Mouse (Mus musculus) liver, embryonic 14.5 days (tissue): ENCODE measurements around the gene Gm42957. TPM values are rescaled to one million over a fixed set of nuclear protein-coding genes. Genes with fewer than 3 reads are reported as not detected.

Experiments used
- ATAC-seq: fragments of 200-750 bp; cut with Nextera tagmentation; 2 replicates; pipeline ENCODE4 v1.8.0; 2017; ENCODE audit warnings: moderate number of reproducible peaks, mild to moderate bottlenecking, moderate library complexity; ENCODE audit not compliant: insufficient read depth
- DNase-seq, 3 experiments: peaks; one replicate each; pipeline ENCODE4 v3.0.0-alpha.2; 2012 to 2013; ENCODE audit warnings: low read depth in 3 of 3, low spot score in 3 of 3
- H3K27ac ChIP-seq: fragments of 300-500 bp; sonication (generic); 2 replicates; pipeline ENCODE4 v1.5.1; 2014; ENCODE audit warnings: moderate library complexity, mild to moderate bottlenecking, control low read depth, inconsistent platforms
- H3K27me3 ChIP-seq: fragments of 300-500 bp; sonication (generic); 2 replicates; pipeline ENCODE4 v1.6.1; 2014; ENCODE audit warnings: mild to moderate bottlenecking, low read length, moderate library complexity; ENCODE audit not compliant: control insufficient read depth, insufficient read depth
- H3K36me3 ChIP-seq: fragments of 300-500 bp; sonication (generic); replicated peaks from 2 replicates; pipeline ENCODE4 v1.6.1; 2014; ENCODE audit warnings: low read depth; ENCODE audit not compliant: control insufficient read depth, insufficient read depth
- H3K4me1 ChIP-seq, 2 experiments: fragments of 200-500 bp in 1 of 2; fragments of 300-500 bp in 1 of 2; sonication (generic) in 1 of 2; replicated peaks; 2 replicates each; pipeline ENCODE4 v1.6.1; 2012 to 2014; ENCODE audit warnings: antibody characterized with exemption in 1 of 2, inconsistent platforms in 1 of 2, low read length in 1 of 2; ENCODE audit not compliant: control insufficient read depth in 2 of 2, insufficient read depth in 2 of 2
- H3K4me2 ChIP-seq: fragments of 300-500 bp; sonication (generic); 2 replicates; pipeline ENCODE4 v1.6.1; 2014; ENCODE audit warnings: low read depth, mild to moderate bottlenecking, control low read depth, moderate library complexity
- H3K4me3 ChIP-seq, 2 experiments: fragments of 200-500 bp in 1 of 2; fragments of 300-500 bp in 1 of 2; sonication (generic) in 1 of 2; 2 replicates each; pipeline ENCODE4 v1.5.1; 2012 to 2014; ENCODE audit warnings: low read depth in 2 of 2, low read length in 2 of 2, mild to moderate bottlenecking in 2 of 2, control low read depth in 1 of 2, inconsistent platforms in 1 of 2, moderate library complexity in 1 of 2; ENCODE audit not compliant: insufficient read depth in 1 of 2
- H3K9ac ChIP-seq: fragments of 300-500 bp; sonication (generic); replicated peaks from 2 replicates; pipeline ENCODE4 v1.6.1; 2014; ENCODE audit warnings: mild to moderate bottlenecking, control low read depth, moderate library complexity
- H3K9me3 ChIP-seq: fragments of 300-500 bp; sonication (generic); 2 replicates; pipeline ENCODE4 v1.6.1; 2016; ENCODE audit warnings: low read length, mixed read lengths; ENCODE audit not compliant: control insufficient read depth
- CTCF ChIP-seq: IDR thresholded peaks from 2 replicates; pipeline ENCODE4 v1.5.1; 2016; ENCODE audit warnings: antibody characterized with exemption, low read depth, control low read depth
- EP300 ChIP-seq: IDR thresholded peaks from 2 replicates; pipeline ENCODE4 v1.6.1; 2016; ENCODE audit warnings: antibody characterized with exemption, low read depth
- WGBS: fragments of 180-500 bp; shearing (Covaris S2); extraction: QIAGEN DNeasy Blood & Tissue Kit; methylation state at CpG from one replicate; pipeline ENCODE4 v1.1.7; 2014; ENCODE audit not compliant: insufficient replicate concordance; 5-methylcytosine and 5-hydroxymethylcytosine counted together
- polyA plus RNA-seq, 2 experiments: library from polyadenylated mRNA; depleted of rRNA in 1 of 2; stranded (reverse) in 1 of 2; unstranded in 1 of 2; fragments of >200 nt; fragmentation: Nextera tagmentation in 1 of 2; extraction: Ambion mirVana in 1 of 2; gene quantifications; 2 replicates each; pipeline versions ENCODE4 v1.2.1 to v1.2.3; 2012 to 2014

The Gm42957 gene
- polyA plus RNA-seq, 2 experiments = 0.02 TPM; not detected in 1

- no peak overlapping the region for H3K4me2 ChIP-seq
- TF ChIP-seq EP300 (no peak), CTCF (no peak)
- WGBS = 62% methylated on average over 11 of the region's 11 CpGs
Observed at GRCm38 (mm10) chr3:96688854-96689253, 53.6 kb downstream of the Gm42957 start.

GRCm38 (mm10) chr3:96690298-96690697 is 55.0 kb downstream of the Gm42957 start:
- H3K27me3 ChIP-seq = peaks cover 6% of the 10 kb centered on the region; the same call in 1 of the 2 replicates
- no peak overlapping the region for H3K27ac ChIP-seq
- no peaks in the 10 kb centered on the region for H3K9me3 ChIP-seq
- WGBS = 46% methylated on average over 3 of the region's 3 CpGs
- TF ChIP-seq CTCF (peak; percentile 28; the same call in 1 of the 2 replicates), EP300 (no peak)
- ATAC-seq = no peak
- H3K4me1 ChIP-seq = no peaks in the 10 kb centered on the region
- DNase-seq = no peak
- H3K4me3 ChIP-seq = no peak overlapping the region
- H3K36me3 ChIP-seq = no peaks in the 10 kb centered on the region
- no peak overlapping the region for H3K9ac ChIP-seq
- no peak overlapping the region for H3K4me2 ChIP-seq

More at GRCm38 (mm10) chr3:96688854-96689253, 53.6 kb downstream of the Gm42957 start:
- Histone ChIP-seq H3K27ac (no peak overlapping the region), H3K4me3 (no peak overlapping the region), H3K9ac (no peak overlapping the region), H3K27me3 (peaks cover 20% of the 10 kb centered on the region), H3K36me3 (no peaks in the 10 kb centered on the region), H3K4me1 (no peaks in the 10 kb centered on the region), H3K9me3 (no peaks in the 10 kb centered on the region)
- DNase-seq (no peak), ATAC-seq (no peak)

GRCm38 (mm10) chr3:96692506-96692905 is 57.2 kb downstream of the Gm42957 start:
- Histone ChIP-seq H3K4me3 (no peak overlapping the region), H3K9ac (no peak overlapping the region), H3K4me2 (no peak overlapping the region), H3K27me3 (no peaks in the 10 kb centered on the region), H3K27ac (no peak overlapping the region), H3K4me1 (peaks cover under 1 to 5% of the 10 kb centered on the region in 2 experiments), H3K9me3 (no peaks in the 10 kb centered on the region), H3K36me3 (no peaks in the 10 kb centered on the region)
- TF ChIP-seq CTCF = peak; percentile 33
- TF ChIP-seq EP300 = no peak
- WGBS = 21% methylated on average over 3 of the region's 3 CpGs
- ATAC-seq = no peak
- no peak for DNase-seq

GRCm38 (mm10) chr3:96693579-96693978 is 58.3 kb downstream of the Gm42957 start:
- H3K27ac ChIP-seq = no peak overlapping the region
- no peaks in the 10 kb centered on the region for H3K36me3 ChIP-seq
- H3K9me3 ChIP-seq = no peaks in the 10 kb centered on the region
- no peak overlapping the region for H3K9ac ChIP-seq
- H3K4me1 ChIP-seq = peaks cover 4 to 8% of the 10 kb centered on the region in 2 experiments
- ATAC-seq (no peak), DNase-seq (no peak)
- H3K4me2 ChIP-seq = no peak overlapping the region
- H3K4me3 ChIP-seq = no peak overlapping the region
- TF ChIP-seq CTCF (no peak), EP300 (no peak)
- WGBS = 55% methylated on average over 1 of the region's 1 CpGs
- no peaks in the 10 kb centered on the region for H3K27me3 ChIP-seq

- no peaks in the 10 kb centered on the region for H3K9me3 ChIP-seq
- H3K27ac ChIP-seq = peak within 1 kb of the TSS; percentile 40; the same call in 1 of the 2 replicates
- peak; percentile 57 to 67 (median 59) for DNase-seq
- H3K9ac ChIP-seq = peak within 1 kb of the TSS; percentile 82
- no peaks in the 10 kb centered on the region for H3K27me3 ChIP-seq
- peak; percentile 73 for ATAC-seq
- H3K4me1 ChIP-seq = peaks cover 4 to 8% of the 10 kb centered on the region in 2 experiments
- peak within 1 kb of the TSS; percentile 79 to 93 for H3K4me3 ChIP-seq
- no peaks in the 10 kb centered on the region for H3K36me3 ChIP-seq
- H3K4me2 ChIP-seq = peak within 1 kb of the TSS; percentile 96
- TF ChIP-seq CTCF = no peak
- no peak for TF ChIP-seq EP300
- WGBS = under 1% methylated on average over 35 of the region's 35 CpGs
Observed at GRCm38 (mm10) chr3:96696198-96696765, 61.0 kb downstream of the Gm42957 start, which contains the start of gene Pias3. Gene Pias3 (plus strand): TSS chr3:96696384.
